8 mouse cellular contexts compared by ENCODE assay signal in genomic region chr11:49251380-49251761, GRCm38 (mm10). TPM values are rescaled to one million over a fixed set of nuclear protein-coding genes. Genes with fewer than 3 reads are reported as not detected.
DNase-seq lines count a peak whose midpoint lies in the region; ATAC-seq and TF ChIP-seq lines count a peak whose summit lies in the region.

No protein-coding gene starts in this region.

- intact Hi-C loops in heart, postnatal 36 days (cut with DNase I), result loop anchor here (5.0 kb wide), 1 partner anchor 379 kb away; the partner anchor contains the start of gene Irgm1

- H3K4me1 ChIP-seq in heart, embryonic 16.5 days (ENCODE audit: control insufficient read depth, insufficient read depth, low read length), result peaks cover 34% of the 10 kb centered on the region
- H3K4me1 ChIP-seq in bone marrow, adult 2 months (ENCODE audit: control insufficient read depth, insufficient read depth, low read length), result peaks cover 15% of the 10 kb centered on the region
- peaks cover 30% of the 10 kb centered on the region for H3K4me1 ChIP-seq in hindbrain, embryonic 14.5 days (replicated peaks; ENCODE audit: control insufficient read depth, insufficient read depth, low read length)
- peaks cover 47% of the 10 kb centered on the region for H3K4me1 ChIP-seq in midbrain, embryonic 13.5 days (replicated peaks)

- no peaks in the 10 kb centered on the region for H3K9me3 ChIP-seq in heart, embryonic 16.5 days (replicated peaks; ENCODE audit: control insufficient read depth, low read length)
- no peaks in the 10 kb centered on the region for H3K9me3 ChIP-seq in hindbrain, embryonic 14.5 days (ENCODE audit: control insufficient read depth, low read length)
- no peaks in the 10 kb centered on the region for H3K9me3 ChIP-seq in midbrain, embryonic 13.5 days

- TF ChIP-seq POLR2A in bone marrow, adult 2 months (IDR thresholded peaks at IDR 0.05; ENCODE audit: borderline replicate concordance, control insufficient read depth, low read depth, low read length), result no peak

- TF ChIP-seq CTCF in bone marrow, adult 2 months (IDR thresholded peaks at IDR 0.05; ENCODE audit: control insufficient read depth, insufficient read depth, low read length), result no peak

- WGBS in heart, embryonic 16.5 days, result 56% methylated on average over 7 of the region's 7 CpGs
- WGBS in bone marrow, adult 2 months, result 1% methylated on average over 7 of the region's 7 CpGs
- 75% methylated on average over 7 of the region's 7 CpGs for WGBS in hindbrain, embryonic 14.5 days
- 80% methylated on average over 7 of the region's 7 CpGs for WGBS in midbrain, embryonic 13.5 days

- peak overlapping the region; percentile 91 for H3K9ac ChIP-seq in heart, embryonic 16.5 days (ENCODE audit: low read length)
- H3K9ac ChIP-seq in hindbrain, embryonic 14.5 days, result peak overlapping the region; percentile 77
- peak overlapping the region; percentile 84; the same call in 1 of the 2 replicates for H3K9ac ChIP-seq in midbrain, embryonic 13.5 days (replicated peaks)

- H3K36me3 ChIP-seq in heart, embryonic 16.5 days (ENCODE audit: control insufficient read depth, insufficient read depth), result peaks cover 14% of the 10 kb centered on the region
- H3K36me3 ChIP-seq in hindbrain, embryonic 14.5 days (replicated peaks; ENCODE audit: control insufficient read depth, insufficient read depth), result peaks cover 13% of the 10 kb centered on the region
- H3K36me3 ChIP-seq in midbrain, embryonic 13.5 days, result peaks cover 16% of the 10 kb centered on the region

- H3K27ac ChIP-seq in heart, embryonic 16.5 days (ENCODE audit: low read length), result peak overlapping the region; percentile 91
- peak overlapping the region; percentile 99; the same call in 1 of the 2 replicates for H3K27ac ChIP-seq in bone marrow, adult 2 months (ENCODE audit: control insufficient read depth, insufficient read depth, low read depth, low read length, poor library complexity)
- no peak overlapping the region for H3K27ac ChIP-seq in hindbrain, embryonic 14.5 days
- H3K27ac ChIP-seq in midbrain, embryonic 13.5 days, result no peak overlapping the region

- peak overlapping the region; percentile 68 for H3K4me3 ChIP-seq in heart, embryonic 16.5 days (ENCODE audit: low read length)
- H3K4me3 ChIP-seq in bone marrow, adult 2 months (replicated peaks; ENCODE audit: control insufficient read depth, low read depth, low read length), result peak overlapping the region; percentile 70
- 0 out of 2 replicates have a peak overlapping the region, but pooled peaks have one; percentile 66 for H3K4me3 ChIP-seq in hindbrain, embryonic 14.5 days (replicated peaks; ENCODE audit: low read length)
- H3K4me3 ChIP-seq in midbrain, embryonic 13.5 days (replicated peaks), result peak overlapping the region; percentile 59

- no peak for DNase-seq in heart, postnatal 36 days
- DNase-seq in hindbrain, embryonic 14.5 days (ENCODE audit: low spot score), result no peak
- no peak for DNase-seq in ovary, postnatal 14 days (ENCODE audit: low spot score)
- no peak for DNase-seq in adrenal gland, postnatal 4 days (ENCODE audit: low spot score in 2 of 2)
- DNase-seq in urinary bladder, postnatal 10 days (ENCODE audit: low spot score), result no peak

- no peak for ATAC-seq in heart, embryonic 16.5 days (replicated peaks; ENCODE audit: extremely low read depth, insufficient read depth, low FRiP score)
- ATAC-seq in hindbrain, embryonic 14.5 days (ENCODE audit: low FRiP score), result no peak
- ATAC-seq in midbrain, embryonic 13.5 days, result no peak

- H3K4me2 ChIP-seq in heart, embryonic 16.5 days (ENCODE audit: low read depth, low read length), result peak overlapping the region; percentile 84
- H3K4me2 ChIP-seq in hindbrain, embryonic 14.5 days (replicated peaks), result peak overlapping the region; percentile 93
- peak overlapping the region; percentile 85 for H3K4me2 ChIP-seq in midbrain, embryonic 13.5 days (replicated peaks)

- no peaks in the 10 kb centered on the region for H3K27me3 ChIP-seq in heart, embryonic 16.5 days (ENCODE audit: control insufficient read depth, insufficient read depth, low read length)
- H3K27me3 ChIP-seq in hindbrain, embryonic 14.5 days (ENCODE audit: control insufficient read depth, insufficient read depth, low read length), result no peaks in the 10 kb centered on the region
- H3K27me3 ChIP-seq in midbrain, embryonic 13.5 days, result no peaks in the 10 kb centered on the region

RNA-seq across cellular contexts. Expression of gene Mgat1, which starts 7.4 kb away (rescaled TPM):
- 57.4 and 61.4 TPM in 2 replicates for polyA plus RNA-seq in heart, embryonic 16.5 days (2015; fragmentation: Nextera tagmentation; extraction: Ambion mirVana)
- total RNA-seq in heart, postnatal 36 days (2021), result 10 to 100 TPM; 64.7 to 66.9 TPM
- 37.4 and 63.1 TPM in 2 replicates for polyA plus RNA-seq in bone marrow, adult 2 months (2011; ENCODE audit: insufficient read depth, insufficient read length, low replicate concordance, missing spikeins)
- 31.0 and 31.1 TPM in 2 replicates for polyA plus RNA-seq in hindbrain, embryonic 14.5 days (2014; fragmentation: Nextera tagmentation; extraction: Ambion mirVana)
- 29.3 and 32.1 TPM in 2 replicates for polyA plus RNA-seq in midbrain, embryonic 13.5 days (2015; fragmentation: Nextera tagmentation; extraction: Ambion mirVana)
- total RNA-seq in adrenal gland, postnatal 4 days (2021), result 100 to 1,000 TPM; 104 to 109 TPM

RNA-seq across cellular contexts. Expression of gene Olfr1393, which starts 26.7 kb away (rescaled TPM):
- polyA plus RNA-seq in heart, embryonic 16.5 days (2015; fragmentation: Nextera tagmentation; extraction: Ambion mirVana), result 0.15 and 0.17 TPM in 2 replicates
- total RNA-seq in heart, postnatal 36 days (2021), result under 1 TPM in 1 of 2 experiments, not detected in 1; 0.19 TPM
- polyA plus RNA-seq in bone marrow, adult 2 months (2011; ENCODE audit: insufficient read depth, insufficient read length, low replicate concordance, missing spikeins), result 0.50 TPM in 1 of 2 replicates, not detected in the other
- not detected in 2 replicates for polyA plus RNA-seq in hindbrain, embryonic 14.5 days (2014; fragmentation: Nextera tagmentation; extraction: Ambion mirVana)
- polyA plus RNA-seq in midbrain, embryonic 13.5 days (2015; fragmentation: Nextera tagmentation; extraction: Ambion mirVana), result 0.15 TPM in 1 of 2 replicates, not detected in the other
- under 1 TPM; 0.20 to 0.36 TPM for total RNA-seq in adrenal gland, postnatal 4 days (2021)

RNA-seq across cellular contexts. Expression of gene Olfr1392, which starts 33.7 kb away (rescaled TPM):
- not detected in 2 replicates for polyA plus RNA-seq in heart, embryonic 16.5 days (2015; fragmentation: Nextera tagmentation; extraction: Ambion mirVana)
- total RNA-seq in heart, postnatal 36 days (2021), result not detected
- not detected in 2 replicates for polyA plus RNA-seq in bone marrow, adult 2 months (2011; ENCODE audit: insufficient read depth, insufficient read length, low replicate concordance, missing spikeins)
- polyA plus RNA-seq in hindbrain, embryonic 14.5 days (2014; fragmentation: Nextera tagmentation; extraction: Ambion mirVana), result not detected in 2 replicates
- not detected in 2 replicates for polyA plus RNA-seq in midbrain, embryonic 13.5 days (2015; fragmentation: Nextera tagmentation; extraction: Ambion mirVana)
- under 1 TPM in 1 of 2 experiments, not detected in 1; 0.20 TPM for total RNA-seq in adrenal gland, postnatal 4 days (2021)

RNA-seq across cellular contexts. Expression of gene Zfp62, which starts 48.3 kb away (rescaled TPM):
- 28.3 and 30.0 TPM in 2 replicates for polyA plus RNA-seq in heart, embryonic 16.5 days (2015; fragmentation: Nextera tagmentation; extraction: Ambion mirVana)
- 10 to 100 TPM; 25.8 to 26.8 TPM for total RNA-seq in heart, postnatal 36 days (2021)
- polyA plus RNA-seq in bone marrow, adult 2 months (2011; ENCODE audit: insufficient read depth, insufficient read length, low replicate concordance, missing spikeins), result 10.4 and 12.0 TPM in 2 replicates
- 46.8 and 48.2 TPM in 2 replicates for polyA plus RNA-seq in hindbrain, embryonic 14.5 days (2014; fragmentation: Nextera tagmentation; extraction: Ambion mirVana)
- 56.6 and 58.5 TPM in 2 replicates for polyA plus RNA-seq in midbrain, embryonic 13.5 days (2015; fragmentation: Nextera tagmentation; extraction: Ambion mirVana)
- total RNA-seq in adrenal gland, postnatal 4 days (2021), result 10 to 100 TPM; 47.3 to 48.7 TPM

RNA-seq across cellular contexts. Expression of gene Olfr10, which starts 53.2 kb away (rescaled TPM):
- polyA plus RNA-seq in heart, embryonic 16.5 days (2015; fragmentation: Nextera tagmentation; extraction: Ambion mirVana), result not detected in 2 replicates
- not detected for total RNA-seq in heart, postnatal 36 days (2021)
- not detected in 2 replicates for polyA plus RNA-seq in bone marrow, adult 2 months (2011; ENCODE audit: insufficient read depth, insufficient read length, low replicate concordance, missing spikeins)
- polyA plus RNA-seq in hindbrain, embryonic 14.5 days (2014; fragmentation: Nextera tagmentation; extraction: Ambion mirVana), result 0.07 TPM in 1 of 2 replicates, not detected in the other
- not detected in 2 replicates for polyA plus RNA-seq in midbrain, embryonic 13.5 days (2015; fragmentation: Nextera tagmentation; extraction: Ambion mirVana)
- total RNA-seq in adrenal gland, postnatal 4 days (2021), result not detected

Comparison
In these comparisons a context has a peak if more than half of its experiments do, and no peak if none do; other contexts are left out.
1. H3K27ac ChIP-seq: peak in heart, embryonic 16.5 days (single experiment) and bone marrow, adult 2 months (single experiment); none in hindbrain, embryonic 14.5 days (single experiment) and midbrain, embryonic 13.5 days (single experiment).
2. Peak in every context shown above with its lines, with median percentiles within 50 percentile points of each other: H3K4me2 ChIP-seq, H3K4me3 ChIP-seq and H3K9ac ChIP-seq.